Mouse (Mus musculus) megakaryocyte, embryonic 14.5 days (primary cell): ENCODE measurements at regions not wholly inside any gene's neighbourhood (a gene's known extent, or its start where the extent isn't known, plus 50 kb on each side); places are given as distances from the start of the nearest gene placed in this dataset.

Experiments used
- FLI1 ChIP-seq: IDR thresholded peaks from 2 replicates; pipeline ENCODE4 v1.6.1; 2012; ENCODE audit warnings: low read length, inconsistent platforms, mixed read lengths
- GATA1 ChIP-seq: IDR thresholded peaks from 3 replicates; pipeline ENCODE4 v1.6.1; 2012; ENCODE audit warnings: mixed read lengths, low read length, inconsistent platforms, borderline replicate concordance

DNA sequence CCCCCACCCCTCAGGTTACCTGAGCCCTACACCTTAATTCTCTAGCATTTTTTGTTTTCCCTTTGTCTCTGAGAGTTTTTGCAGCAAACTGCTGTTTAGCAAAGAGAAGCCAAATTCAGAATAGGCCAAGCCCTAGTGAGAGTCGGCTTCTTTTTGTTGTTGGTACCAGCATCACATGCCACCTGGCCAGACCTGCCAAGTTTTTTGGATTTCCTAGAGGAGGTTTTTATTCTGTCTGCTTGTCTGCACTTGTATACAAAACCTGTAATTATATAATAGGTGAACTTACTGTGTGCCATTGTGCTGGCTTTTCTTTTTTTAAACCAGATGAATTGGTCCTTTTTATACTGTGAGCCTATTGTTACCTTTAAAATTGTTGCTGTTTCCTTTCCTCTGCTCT lies 213.1 kb upstream of the Gm765 start:
- TF ChIP-seq GATA1, result no peak
- no peak for TF ChIP-seq FLI1
